Mouse (Mus musculus): ENCODE measurements at regions not wholly inside any gene's neighbourhood (a gene's known extent, or its start where the extent isn't known, plus 50 kb on each side); places are given as distances from the start of the nearest gene placed in this dataset.

- DNase-seq (ENCODE audit: low spot score) = peak; percentile 18
Observed at GRCm38 (mm10) chr19:44692396-44692795, 63.4 kb upstream of the Pax2 start.

- no peak for DNase-seq (ENCODE audit: low spot score)
Observed at GRCm38 (mm10) chr19:44692816-44693215, 63.0 kb upstream of the Pax2 start.

- no peak for DNase-seq (ENCODE audit: low spot score)
Observed at GRCm38 (mm10) chr19:44695331-44695730, 60.5 kb upstream of the Pax2 start.

GRCm38 (mm10) chr19:44696059-44696712, 59.7 kb upstream of the Pax2 start:
- no peak for DNase-seq (ENCODE audit: low spot score)

GRCm38 (mm10) chr19:44696773-44697172, 59.1 kb upstream of the Pax2 start:
- DNase-seq (ENCODE audit: low spot score) = no peak

- DNase-seq (ENCODE audit: low spot score) = no peak
Observed at GRCm38 (mm10) chr19:44698382-44699256, 57.2 kb upstream of the Pax2 start.
